Mouse (Mus musculus): Measurements from ENCODE around the gene Inpp5a. TPM values are rescaled to one million over a fixed set of nuclear protein-coding genes. Genes with fewer than 3 reads are reported as not detected.

Inpp5a gene
- total RNA-seq, 2 experiments from 2014 or later: 59.4 to 64.1 TPM

Other genes starting within 250 kb of the Inpp5a start
- gene Lrrc27, start 176.1 kb upstream of the Inpp5a start, total RNA-seq (2021): 1 to 10 TPM; 3.9 to 7.7 TPM
- gene Stk32c, start 175.8 kb upstream of the Inpp5a start, total RNA-seq (2021): 1 to 10 TPM; 2.7 to 3.5 TPM
- 10 to 100 TPM in 1 of 2 experiments, 1 to 10 TPM in 1; 9.2 to 22.2 TPM for gene Pwwp2b, start 140.6 kb upstream of the Inpp5a start, total RNA-seq (2021)
- gene Nkx6-2, start 193.7 kb downstream of the Inpp5a start, total RNA-seq (2021): not detected

Measured in adrenal gland, postnatal 10 days (tissue).